Mouse (Mus musculus) naive thymus-derived CD4-positive, alpha-beta T cell, adult 2 months (primary cell): ENCODE data around the gene Otos.

ENCODE experiments used
- DNase-seq: peaks from one replicate; pipeline ENCODE4 v3.0.0-alpha.2; 2011; ENCODE audit warnings: low read depth

Gene Otos

DNA sequence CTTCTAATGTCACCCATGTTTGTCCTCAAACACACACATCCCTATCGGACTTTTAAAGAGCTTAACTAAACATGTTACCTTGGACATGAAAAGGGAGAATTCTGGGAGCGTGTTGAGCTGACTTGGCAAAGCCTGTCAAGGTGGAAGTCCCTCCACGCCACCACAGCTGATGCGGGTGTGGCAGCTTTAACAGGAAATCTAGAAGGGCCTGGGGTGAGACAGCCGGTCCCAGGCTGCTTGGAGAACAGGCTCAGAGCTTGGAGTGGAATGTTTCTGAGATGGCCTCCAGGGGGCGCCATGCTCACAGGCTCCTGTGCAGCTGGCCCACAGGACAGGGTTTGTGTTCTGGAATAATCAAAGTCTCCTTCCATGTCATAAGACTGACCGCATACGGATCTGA is at the start of gene Otos:
Gene Otos, minus strand, starts transcription at position 169 of the 400 bp plus-strand sequence.
- DNase-seq, result peak; percentile 78

DNA sequence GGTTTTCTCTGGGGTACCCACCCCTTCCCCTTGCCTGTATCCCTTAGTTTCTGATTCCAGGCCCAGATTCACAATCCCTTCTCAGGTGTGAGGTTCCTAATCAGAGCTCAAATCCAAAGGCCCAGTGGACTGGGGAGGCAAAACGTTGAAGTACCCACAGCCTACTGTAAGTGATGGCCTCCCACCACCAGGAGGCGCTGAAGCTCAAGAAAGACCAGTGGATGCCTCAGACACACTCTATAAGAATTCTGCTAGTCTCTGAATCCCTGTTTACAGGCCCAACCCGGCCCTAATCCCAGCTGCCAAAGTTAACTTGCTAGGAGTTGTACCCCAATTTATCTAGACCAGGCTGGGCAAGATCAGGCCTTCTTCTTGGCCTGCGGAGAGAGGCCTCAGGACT is 48.2 kb upstream of the Otos start:
- peak; percentile 74 for DNase-seq

DNA sequence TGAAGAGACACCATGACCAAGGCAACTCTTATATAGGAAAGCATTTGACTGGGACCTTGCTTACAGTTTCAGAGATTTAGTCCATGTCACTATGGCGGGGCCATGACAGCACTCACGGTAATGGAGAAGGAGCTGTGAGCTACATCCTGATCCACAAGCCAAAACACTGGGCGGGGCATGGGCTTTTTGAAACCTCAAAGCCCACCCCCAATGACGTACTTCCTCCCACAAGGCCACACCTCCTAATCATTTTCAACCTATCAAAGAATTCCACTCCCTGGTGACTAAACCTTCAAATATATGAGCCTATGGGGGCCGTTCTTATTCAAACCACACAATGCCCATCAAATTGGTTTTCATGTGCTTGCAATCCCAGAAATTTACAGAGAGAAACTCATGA is 47.1 kb upstream of the Otos start:
- no peak for DNase-seq

DNA sequence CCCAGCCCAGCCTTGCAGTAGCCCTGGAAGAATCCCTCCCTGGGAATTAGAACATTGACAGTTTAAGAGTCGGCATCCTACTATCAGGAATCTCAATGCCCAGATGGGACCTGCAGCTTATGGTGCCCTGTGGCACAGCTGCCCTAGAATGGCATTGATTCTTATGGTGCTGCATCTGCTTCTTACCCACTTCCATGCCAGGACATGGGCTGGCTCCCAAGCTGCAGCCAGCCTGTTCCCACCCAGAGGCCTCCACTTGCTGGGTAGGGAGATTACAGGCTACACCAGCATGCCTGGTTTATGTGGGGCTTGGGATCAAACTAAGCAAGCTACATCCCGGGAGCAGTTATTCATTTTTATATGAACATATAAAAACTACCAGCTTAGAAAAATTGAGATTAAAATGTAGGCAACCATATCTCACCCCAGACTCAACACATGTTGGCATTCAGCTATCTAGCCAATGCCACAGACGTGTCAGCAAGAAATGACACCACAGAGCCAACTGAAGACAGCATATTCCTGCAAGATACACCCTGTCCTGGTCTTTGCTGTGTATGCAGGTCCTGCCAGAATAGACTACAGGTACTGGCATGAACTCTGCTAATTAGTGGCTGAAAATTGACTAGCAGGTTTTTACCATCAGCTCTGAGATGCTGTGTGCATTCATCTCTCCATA is 42.7 kb upstream of the Otos start:
- DNase-seq, result no peak

DNA sequence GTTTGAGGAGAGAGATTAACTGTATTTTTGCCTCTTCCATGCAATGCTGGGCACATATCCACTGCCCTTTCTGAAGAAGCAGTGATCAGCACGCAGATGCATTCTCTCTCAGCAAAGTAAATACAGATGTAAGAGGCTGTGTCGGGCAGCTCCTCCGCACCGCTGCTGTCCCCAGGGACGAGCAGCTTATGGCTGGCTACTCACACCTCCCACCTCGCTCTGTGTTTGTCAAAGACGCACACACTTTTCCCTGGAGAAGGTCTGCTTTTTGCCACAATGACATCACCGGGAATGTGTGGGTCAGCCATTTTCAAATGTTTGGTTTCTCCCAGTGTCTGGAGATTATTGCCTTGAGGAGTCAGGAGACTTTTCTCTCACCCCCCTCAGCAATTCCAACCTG is 38.4 kb upstream of the Otos start:
- no peak for DNase-seq

DNA sequence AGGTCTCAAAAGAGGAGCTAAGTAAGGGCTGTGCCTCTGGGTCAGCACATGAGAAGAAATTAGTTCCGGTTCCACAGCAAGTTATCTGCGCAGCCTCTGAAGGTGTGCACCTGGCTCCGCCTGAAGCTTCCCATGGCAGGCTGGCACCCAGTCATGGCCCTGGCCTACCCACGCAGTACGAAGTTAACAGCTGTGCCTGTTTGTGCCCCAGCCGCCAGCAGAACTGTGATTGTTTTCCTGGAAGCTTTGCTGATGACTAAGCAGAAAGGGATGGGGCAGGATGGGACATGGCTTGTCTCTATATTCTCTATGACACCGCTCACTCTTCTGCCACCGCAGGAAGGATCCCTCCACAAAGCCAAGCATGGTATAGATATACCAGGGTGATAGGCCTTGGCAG is 34.5 kb upstream of the Otos start:
- no peak for DNase-seq

DNA sequence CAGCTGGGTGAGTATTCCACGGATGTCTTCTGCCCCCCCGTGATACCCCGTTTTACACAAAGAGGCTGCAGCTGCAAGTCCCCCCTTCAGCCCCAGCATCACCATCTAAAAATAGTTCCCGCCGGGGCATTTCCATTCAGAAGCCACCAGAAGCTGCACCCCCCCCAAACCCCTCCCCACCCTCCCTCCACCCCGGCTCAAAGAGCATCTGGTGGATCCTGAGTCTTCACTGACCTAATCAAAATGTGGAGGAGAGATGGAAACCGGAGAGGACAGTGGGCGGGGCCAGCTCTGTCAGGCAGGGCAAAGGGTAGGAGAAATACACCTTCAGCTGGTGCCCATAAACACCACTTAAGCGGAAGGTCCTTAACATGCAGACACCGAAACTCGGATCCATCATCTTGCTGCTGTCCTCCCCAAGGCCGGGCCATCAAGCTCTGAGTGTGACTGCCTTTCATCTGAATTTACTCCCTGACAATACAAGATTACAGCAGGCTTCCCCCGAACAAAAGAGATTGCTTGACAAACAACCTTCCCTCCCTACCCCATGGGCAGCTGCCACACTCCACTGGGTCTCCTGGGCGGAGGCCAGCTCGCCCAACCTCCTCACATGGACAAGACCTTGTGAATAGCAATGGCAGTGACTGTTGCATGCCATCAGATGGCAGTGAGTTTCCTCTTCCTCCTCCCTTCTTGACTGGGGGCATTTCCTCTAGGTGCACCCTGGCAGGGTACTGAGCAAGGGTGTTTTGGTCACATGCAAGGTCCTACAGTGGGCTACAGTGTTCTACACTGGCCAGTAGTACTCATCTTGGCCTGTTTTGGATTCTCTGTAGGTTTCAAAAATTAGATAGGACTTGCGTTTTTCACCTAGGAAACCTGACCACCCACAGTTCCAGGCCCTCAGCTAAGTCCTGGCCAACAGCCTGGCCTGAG is 32.3 kb upstream of the Otos start:
- no peak for DNase-seq

DNA sequence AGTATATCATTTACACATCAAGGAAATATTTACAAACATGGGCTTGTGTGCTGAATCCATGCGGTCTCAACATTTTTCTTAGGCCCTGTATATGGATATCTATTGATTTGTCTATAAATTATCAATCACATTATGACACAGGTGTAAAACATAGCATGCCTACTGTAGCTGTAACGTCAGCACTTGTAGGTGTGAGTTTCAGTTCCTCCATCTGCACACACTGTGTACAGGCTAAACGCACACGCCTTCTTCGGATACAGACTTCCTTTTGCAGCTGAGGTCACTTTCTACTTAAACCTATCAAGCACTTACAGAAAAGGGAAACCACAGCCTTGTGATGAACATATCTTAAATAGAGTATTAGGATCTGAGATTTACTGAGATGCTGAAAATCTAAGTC is 30.1 kb upstream of the Otos start:
- DNase-seq, result no peak

DNA sequence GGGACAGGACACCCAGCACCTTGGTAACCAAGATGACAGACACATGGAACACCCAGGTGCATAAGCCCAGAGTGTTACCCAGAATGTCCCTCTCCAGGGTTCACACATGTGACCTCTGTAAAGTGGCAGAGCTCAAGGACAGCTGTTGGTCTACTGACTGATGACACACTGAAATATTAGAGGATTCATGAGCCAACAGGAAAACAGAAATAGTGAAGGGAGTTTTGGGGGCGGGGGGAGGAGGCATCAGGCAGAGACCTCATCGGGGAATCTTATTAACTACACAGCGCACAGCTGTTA is 28.0 kb upstream of the Otos start:
- no peak for DNase-seq

DNA sequence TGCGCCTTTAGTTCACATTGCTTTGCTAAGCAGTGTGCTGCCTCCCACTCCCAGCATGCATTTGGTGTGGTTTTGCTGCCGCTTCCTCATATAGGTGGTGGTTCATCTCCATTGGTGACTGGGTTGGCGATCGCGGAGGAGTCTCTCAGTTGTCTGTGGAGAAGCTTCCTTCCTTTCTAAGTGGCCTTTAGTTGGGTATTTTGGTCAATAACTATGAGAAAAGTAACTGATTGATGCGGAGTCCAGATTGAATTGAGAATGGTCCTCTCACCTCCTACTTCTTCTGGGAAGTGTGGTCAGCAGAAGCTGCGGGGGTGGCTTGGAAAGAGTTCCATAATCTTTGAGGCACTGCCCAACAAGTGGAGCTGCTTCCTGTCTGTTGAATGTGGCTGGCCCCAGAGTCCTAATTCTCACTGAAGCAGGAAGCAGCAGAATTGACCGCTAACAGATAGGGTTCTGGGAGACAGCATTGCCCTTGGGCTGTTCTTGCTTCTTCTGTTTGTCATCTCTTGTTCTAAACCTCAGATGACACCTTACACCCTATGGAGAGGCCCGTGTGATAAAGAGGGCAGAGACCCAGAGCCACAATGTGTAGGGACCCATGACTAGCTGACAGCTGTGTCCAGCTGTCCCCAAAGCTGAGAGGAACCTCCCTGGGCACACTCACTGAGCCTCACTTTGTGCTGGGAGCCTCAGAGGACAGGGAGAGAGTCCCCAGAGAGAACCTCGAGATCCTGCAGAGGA is 27.5 kb upstream of the Otos start:
- DNase-seq, result peak; percentile 15

DNA sequence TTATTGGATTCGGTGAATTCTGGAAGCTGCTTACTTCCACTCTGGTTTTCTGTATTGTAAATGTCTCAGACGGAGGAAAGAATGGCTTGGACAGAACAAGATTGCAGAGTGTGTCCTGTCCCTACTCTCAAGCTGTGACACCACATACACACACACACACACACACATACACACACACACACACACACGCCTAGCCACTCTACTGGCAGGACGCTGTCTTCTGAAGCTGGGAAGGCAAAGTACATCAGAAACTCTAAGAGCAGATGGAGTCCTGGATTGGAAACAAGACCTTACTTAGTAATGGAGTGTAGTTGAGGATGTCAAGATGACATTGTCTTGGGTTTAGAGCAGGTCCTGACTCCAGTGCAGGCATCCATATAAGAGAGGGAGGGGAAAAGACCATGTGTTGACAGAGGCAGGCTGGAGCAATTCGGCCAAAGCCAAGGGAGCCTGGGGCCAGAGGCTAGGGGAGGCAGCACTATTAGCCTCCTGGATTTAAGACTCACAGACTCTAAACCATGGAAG is 24.7 kb upstream of the Otos start:
- DNase-seq, result no peak

DNA sequence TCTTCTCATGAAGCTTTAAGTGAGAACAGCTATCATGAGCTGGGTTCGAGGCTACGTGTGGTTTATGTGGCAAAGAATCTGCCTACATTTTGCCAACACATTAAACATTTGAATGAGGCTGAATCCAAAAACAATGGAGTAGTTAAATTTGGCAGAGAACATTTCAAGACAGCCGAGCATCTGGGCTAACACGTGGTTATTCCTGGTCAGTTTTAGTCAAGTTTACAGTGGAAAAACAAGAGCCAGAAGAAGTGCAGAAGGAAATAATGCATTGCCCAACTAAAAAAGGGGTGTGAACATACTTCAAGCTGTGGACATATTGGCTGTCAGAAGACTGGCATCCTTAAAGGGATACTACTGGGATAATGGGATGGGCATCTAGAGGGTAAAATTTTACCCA is 22.7 kb upstream of the Otos start:
- DNase-seq, result no peak

DNA sequence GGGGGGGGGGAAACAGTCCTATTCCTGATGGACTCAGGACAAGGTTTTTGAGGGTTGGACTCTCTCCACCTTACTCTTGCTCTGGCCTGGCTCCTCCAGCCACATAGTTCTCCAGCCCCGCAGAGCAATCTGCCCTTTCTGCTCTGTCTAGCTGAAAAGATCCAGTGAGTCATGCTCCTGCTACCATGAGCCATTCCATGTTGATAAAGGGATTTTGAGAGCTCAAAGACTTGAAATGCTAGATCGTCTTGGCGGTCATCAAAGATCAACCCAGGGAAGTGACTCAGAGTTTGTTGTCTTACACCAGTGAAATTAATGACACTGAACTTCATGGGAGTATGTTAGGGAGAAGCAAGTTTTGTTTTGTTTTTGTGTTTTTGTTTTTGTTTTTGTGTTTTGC is 20.8 kb upstream of the Otos start:
- no peak for DNase-seq

DNA sequence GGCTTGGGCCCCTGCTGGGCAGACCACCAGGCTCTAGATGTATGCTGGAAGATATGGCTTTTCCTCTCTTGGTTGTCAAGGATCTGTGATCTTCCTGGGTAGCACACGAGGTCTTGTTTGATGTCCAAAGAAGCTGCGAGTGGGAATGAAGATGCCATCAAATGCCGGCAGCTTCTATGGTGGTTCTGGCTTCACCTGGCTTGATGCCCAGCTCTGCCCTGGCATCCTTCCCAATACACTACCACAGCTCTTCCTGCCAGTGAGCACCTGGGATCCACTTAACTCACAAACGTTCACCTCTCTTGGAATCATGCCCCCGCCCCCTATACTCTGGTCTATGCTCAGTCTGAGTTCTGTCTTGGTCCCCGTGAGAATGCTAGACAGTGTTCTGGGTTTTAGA is 18.5 kb upstream of the Otos start:
- DNase-seq, result no peak

DNA sequence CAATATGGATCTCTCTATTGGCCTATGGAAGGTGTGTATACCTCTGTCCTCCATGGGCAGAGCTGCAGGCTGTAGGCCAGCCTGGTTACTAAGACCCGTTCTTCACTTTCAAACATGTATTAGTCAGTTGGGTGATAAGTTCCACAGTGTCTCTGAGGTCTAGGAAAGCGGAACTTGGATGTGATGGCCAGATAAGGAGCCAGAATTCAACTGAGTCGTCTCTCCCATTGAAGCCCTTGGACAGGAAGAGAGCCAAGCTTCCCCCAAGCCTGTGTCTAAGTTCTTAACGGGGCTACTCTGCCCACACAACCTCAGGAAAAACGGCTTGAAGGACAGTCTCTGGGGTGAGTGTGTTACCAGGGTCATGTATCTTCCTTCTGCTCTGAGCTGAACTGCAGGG is 10.8 kb upstream of the Otos start:
- no peak for DNase-seq

DNA sequence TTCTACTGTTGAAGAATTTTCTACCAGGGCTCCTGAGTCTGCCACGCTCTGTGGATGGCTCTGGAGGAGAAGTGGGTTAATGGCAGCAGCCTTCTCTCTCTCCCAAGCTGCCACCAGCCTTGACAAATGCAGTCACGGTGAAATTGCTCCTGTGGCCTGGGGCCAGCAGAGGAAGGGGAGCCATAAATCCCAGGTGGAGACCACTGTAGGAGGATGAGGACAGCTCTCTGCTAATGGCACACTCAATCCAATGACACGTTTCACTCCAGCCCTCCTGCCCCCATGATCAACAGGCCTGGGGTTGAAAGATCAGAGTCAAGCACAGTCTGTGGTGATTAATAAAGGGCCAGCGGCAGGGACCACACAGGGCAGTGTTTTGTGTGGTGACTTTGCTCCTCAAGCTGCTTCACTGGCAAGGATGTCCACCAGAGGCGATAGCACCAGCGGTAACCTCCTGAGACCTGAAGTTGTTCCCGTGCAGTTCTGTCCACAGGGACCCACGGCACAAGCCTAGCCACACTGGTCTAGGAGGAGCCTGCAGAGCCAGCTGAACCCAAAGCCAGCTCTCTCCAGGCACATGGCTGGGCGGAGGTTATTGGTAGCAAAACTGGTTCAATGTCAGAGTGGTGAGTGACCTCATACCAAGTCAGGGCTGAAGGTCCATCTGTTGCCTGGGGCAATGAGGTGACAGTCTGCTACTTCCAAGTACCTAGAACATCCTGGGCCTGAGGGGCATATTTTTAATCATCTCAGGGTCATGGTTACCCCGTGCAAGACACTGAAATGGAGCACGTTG is 8.6 kb upstream of the Otos start:
- no peak for DNase-seq

DNA sequence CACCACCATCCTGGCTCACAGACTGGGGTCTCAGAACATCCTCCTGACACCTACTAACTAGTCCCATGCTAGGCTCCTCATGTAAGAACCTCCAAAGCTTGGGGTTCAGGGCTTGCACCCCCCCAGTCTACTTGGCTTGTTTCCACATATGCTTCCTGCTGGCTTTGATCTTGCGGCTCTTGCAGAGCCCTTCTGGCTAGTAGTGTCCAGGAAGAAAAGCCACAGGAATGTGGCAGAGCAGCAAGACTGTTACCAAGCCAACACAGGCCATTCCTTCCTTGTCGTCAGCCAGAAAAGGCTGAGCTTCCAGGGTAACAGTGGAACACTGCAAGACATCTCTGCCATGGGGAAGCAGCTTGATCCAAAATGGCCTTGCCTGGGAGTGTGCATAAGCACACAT is 6.0 kb upstream of the Otos start:
- DNase-seq, result no peak

DNA sequence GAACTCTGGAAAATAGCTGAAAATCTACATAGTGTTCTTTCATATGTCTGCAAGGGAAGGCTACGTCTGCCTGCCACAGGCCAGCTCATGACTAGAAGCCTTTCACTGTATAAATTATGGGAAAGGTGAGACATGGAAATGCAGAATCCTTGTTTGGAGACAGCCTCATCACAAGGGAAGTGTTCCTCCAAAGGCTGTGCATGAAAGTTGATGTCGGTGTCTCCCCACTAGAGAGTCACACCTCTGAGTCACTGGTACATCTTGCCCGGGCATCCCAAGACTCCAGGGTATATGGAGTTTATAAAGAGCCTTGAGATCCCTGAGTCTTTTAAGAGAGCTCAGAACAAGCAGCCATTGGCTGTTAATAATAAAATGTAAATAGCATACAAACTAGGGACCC is 4.5 kb upstream of the Otos start:
- DNase-seq, result no peak

DNA sequence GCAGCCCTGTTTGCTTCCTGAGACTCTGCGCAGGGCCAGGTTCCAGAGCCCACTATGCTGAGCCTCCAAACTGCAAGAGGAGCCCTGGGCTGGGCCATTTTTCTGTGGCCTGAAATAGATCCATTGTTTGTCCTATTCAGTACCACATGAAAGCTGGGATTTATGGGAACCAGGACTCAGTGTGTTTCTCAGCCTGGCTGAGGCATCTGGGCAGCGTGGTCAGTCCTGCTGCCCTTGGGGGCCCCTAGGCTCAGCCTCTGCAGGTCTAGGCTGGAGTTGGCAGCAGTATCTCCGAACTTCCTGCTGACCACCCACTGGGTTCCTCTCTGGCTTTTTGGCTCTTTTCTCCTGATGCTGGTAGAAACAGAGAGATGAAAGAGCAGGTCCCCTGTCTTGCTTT is 2.8 kb upstream of the Otos start:
- DNase-seq, result no peak

DNA sequence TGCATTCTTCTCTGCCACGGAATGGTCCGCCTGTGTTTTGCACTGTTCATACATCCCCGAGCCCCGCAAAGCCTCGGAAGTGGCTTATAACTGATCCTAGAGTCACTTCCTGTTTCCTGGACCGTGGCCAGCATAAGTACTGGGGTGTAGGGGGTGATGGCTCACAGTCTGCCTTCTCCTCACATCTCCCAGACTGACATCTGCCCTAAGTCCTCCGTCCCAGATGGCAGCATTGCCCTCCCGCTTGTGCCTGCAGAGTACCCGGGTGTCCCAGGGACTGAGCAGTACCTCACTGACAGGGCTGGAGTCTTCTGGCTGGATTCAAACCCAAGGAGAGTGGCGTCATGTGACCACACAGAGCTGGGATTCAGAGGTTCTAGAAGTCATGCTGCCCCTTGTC is 444 bp downstream of the Otos start:
- DNase-seq, result peak; percentile 62

DNA sequence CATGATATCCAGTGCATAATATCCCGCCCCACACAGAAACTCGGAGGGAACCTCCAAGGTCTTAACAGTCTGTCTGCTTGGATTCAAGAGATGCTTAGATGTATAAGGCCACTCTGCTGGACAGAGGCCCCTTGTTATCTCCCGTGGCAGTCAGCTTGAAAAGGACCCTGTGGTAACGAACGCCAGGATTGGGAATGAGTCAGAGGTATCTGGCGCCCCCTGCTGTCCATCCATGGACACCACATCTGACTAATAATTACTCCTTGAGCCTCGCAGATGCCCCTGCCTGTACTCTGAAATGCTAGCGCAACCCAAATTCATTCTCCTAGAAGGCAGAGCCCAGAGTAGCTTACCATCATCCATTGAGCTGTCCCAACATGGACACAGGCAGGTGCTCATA is 889 bp downstream of the Otos start:
- peak; percentile 79 for DNase-seq

DNA sequence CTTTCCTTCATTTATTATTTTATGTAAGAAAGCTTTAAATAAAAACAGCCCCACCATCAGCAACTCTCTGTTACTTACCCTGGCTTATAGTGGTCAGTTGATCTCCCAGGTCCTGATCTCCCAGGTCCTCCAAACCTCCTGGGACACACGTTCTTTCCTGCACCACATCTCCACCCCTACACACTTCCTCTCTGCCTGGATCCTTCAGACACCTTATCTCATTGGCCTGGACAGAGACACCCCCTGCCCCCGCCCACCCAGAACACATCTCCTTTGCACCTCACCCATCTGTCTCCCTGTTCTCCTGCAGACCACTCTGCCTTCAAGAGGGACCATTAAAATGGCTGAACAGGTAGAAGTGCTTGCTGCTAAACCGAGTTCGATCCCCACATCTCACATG is 1.6 kb downstream of the Otos start:
- DNase-seq, result no peak
